Mouse (Mus musculus): ENCODE data around the gene Syne4. TPM values are rescaled to one million over a fixed set of nuclear protein-coding genes. Genes with fewer than 3 reads are reported as not detected.
A peak's percentile ranks its signal among the peaks of the same experiment; 100 is the strongest.

Syne4 gene
- polyA plus RNA-seq (2015; fragmentation: Nextera tagmentation; extraction: Ambion mirVana): 6.1 and 18.8 TPM in 2 replicates

DNA sequence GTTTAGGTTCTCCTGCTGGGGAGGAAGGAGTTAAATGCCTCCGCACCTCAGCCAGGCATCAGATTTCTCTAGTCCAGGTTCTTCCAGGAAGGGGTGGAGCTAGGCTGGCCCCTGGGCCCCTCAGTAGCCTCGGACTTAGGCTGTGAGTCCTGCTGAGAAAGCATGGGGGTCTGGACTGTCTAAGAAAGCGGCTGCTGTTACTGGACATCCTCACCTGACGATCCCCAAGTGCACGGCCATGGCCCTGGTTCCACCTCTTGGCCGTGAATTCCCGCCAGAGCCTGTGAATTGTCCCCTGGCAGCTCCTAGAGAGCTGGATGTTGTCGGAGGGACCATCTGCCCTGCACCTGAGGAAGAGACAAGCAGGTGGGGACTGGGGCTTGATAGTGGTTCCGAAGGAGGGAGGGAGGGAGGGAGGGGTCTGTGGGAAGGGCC, at the start of gene Syne4:
Gene Syne4 (plus strand): TSS at position 87 of the 435 bp plus-strand sequence.
- Histone ChIP-seq H3K4me1 (replicated peaks) (peaks cover 11% of the 10 kb centered on the region), H3K36me3 (no peaks in the 10 kb centered on the region), H3K9me3 (replicated peaks) (no peaks in the 10 kb centered on the region), H3K4me3 (peak within 1 kb of the TSS; percentile 35), H3K27ac (no peak within 1 kb of the TSS), H3K4me2 (peak within 1 kb of the TSS; percentile 52), H3K9ac (peak within 1 kb of the TSS; percentile 26; the same call in 1 of the 2 replicates), H3K27me3 (no peaks in the 10 kb centered on the region)
- WGBS: 5% methylated on average over 9 of the region's 9 CpGs
- no peak for ATAC-seq (replicated peaks; ENCODE audit: insufficient number of reproducible peaks, insufficient read depth, low FRiP score, low read depth)

DNA sequence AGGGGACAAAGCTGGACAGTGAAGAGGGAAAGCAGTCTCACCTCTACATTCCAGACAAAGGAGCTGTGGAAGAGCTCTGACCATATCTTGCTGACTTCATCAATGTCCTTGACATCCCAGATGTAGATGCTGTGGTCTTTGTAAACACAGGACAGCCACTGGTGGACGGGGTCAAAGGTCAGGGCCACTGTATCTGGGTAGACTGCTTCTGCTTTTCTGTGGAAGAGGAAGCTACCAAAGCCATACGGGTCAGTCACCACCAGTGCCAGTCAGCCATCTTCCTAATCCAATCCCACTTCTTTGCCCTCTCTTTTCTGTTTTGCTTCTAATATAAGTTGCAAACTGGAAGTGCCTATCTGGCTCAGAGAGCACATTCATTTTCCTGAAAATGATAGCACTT, 49.6 kb upstream of the Syne4 start:
- Histone ChIP-seq H3K9ac (no peak overlapping the region), H3K4me1 (replicated peaks) (no peaks in the 10 kb centered on the region; the same call in 1 of the 2 replicates), H3K27me3 (no peaks in the 10 kb centered on the region), H3K27ac (no peak overlapping the region), H3K9me3 (replicated peaks) (no peaks in the 10 kb centered on the region), H3K36me3 (peaks cover 9% of the 10 kb centered on the region; the same call in 1 of the 2 replicates), H3K4me2 (no peak overlapping the region), H3K4me3 (no peak overlapping the region)
- ATAC-seq (replicated peaks; ENCODE audit: insufficient number of reproducible peaks, insufficient read depth, low FRiP score, low read depth): no peak
- WGBS: 81% methylated on average over 2 of the region's 2 CpGs

- Histone ChIP-seq H3K9ac (no peak overlapping the region), H3K4me2 (no peak overlapping the region), H3K4me1 (replicated peaks) (no peaks in the 10 kb centered on the region; the same call in 1 of the 2 replicates), H3K36me3 (peaks cover 9% of the 10 kb centered on the region; the same call in 1 of the 2 replicates), H3K4me3 (no peak overlapping the region), H3K9me3 (replicated peaks) (no peaks in the 10 kb centered on the region), H3K27me3 (no peaks in the 10 kb centered on the region), H3K27ac (no peak overlapping the region)
- ATAC-seq (replicated peaks; ENCODE audit: insufficient number of reproducible peaks, insufficient read depth, low FRiP score, low read depth): no peak
- WGBS: 87% methylated on average over 5 of the region's 5 CpGs
Observed at GRCm38 (mm10) chr7:30265531-30265930, 49.1 kb upstream of the Syne4 start.

DNA sequence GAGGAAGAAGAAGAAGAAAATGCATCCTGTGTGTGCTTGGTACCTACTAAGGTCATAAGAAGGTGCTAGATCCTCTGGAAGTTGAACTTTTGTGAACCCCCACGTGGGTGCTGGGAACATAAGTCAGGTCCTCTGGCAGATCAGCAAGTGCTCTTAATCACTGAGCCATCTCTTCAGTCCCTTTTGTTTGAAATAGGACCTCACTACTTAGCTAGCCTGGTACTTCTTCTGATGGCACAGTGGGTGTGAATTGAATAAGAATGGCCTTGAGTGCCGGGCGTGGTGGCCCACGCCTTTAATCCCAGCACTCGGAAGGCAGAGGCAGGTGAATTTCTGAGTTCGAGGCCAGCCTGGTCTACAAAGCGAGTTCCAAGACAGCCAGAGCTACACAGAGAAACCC, 48.7 kb upstream of the Syne4 start:
- peaks cover 9% of the 10 kb centered on the region; the same call in 1 of the 2 replicates for H3K36me3 ChIP-seq
- no peak for ATAC-seq (replicated peaks; ENCODE audit: insufficient number of reproducible peaks, insufficient read depth, low FRiP score, low read depth)

GRCm38 (mm10) chr7:30266780-30267179, 47.8 kb upstream of the Syne4 start:
- Histone ChIP-seq H3K27me3 (no peaks in the 10 kb centered on the region), H3K4me1 (replicated peaks) (no peaks in the 10 kb centered on the region; the same call in 1 of the 2 replicates), H3K4me2 (no peak overlapping the region), H3K27ac (no peak overlapping the region), H3K4me3 (no peak overlapping the region), H3K9ac (no peak overlapping the region), H3K36me3 (peaks cover 16% of the 10 kb centered on the region; the same call in 1 of the 2 replicates), H3K9me3 (replicated peaks) (no peaks in the 10 kb centered on the region)
- 43% methylated on average over 3 of the region's 3 CpGs for WGBS
- no peak for ATAC-seq (replicated peaks; ENCODE audit: insufficient number of reproducible peaks, insufficient read depth, low FRiP score, low read depth)

More for the DNA sequence above, 48.7 kb upstream of the Syne4 start:
- Histone ChIP-seq H3K9ac (no peak overlapping the region), H3K4me3 (no peak overlapping the region), H3K4me1 (replicated peaks) (no peaks in the 10 kb centered on the region; the same call in 1 of the 2 replicates), H3K4me2 (no peak overlapping the region), H3K27ac (no peak overlapping the region), H3K9me3 (replicated peaks) (no peaks in the 10 kb centered on the region), H3K27me3 (no peaks in the 10 kb centered on the region)
- whole genome bisulfite sequencing: 88% methylated on average over 7 of the region's 7 CpGs

DNA sequence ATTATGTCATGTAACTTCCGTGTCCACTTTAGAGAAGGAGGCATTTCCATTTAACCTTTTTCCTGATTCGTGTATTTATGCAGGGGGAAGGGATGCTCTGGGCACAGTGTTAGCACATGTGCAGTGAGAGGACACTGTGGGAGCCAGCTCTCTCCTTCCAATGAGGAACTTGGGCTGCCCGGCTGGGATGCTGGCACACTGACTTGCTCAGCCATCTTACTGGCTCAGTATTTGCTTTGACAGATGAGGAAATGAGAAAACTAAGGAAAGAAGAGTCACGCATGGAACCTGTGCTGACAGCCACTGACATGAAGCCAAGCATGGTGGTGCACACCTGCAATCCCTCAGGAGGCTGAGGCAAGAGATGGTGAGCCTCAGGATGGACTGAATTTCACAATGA, 45.0 kb upstream of the Syne4 start:
- no peak for ATAC-seq (replicated peaks; ENCODE audit: insufficient number of reproducible peaks, insufficient read depth, low FRiP score, low read depth)
- H3K4me3 ChIP-seq: no peak overlapping the region
- H3K27me3 ChIP-seq: no peaks in the 10 kb centered on the region
- H3K9me3 ChIP-seq (replicated peaks): no peaks in the 10 kb centered on the region
- H3K27ac ChIP-seq: no peak overlapping the region
- no peak overlapping the region for H3K9ac ChIP-seq
- H3K4me1 ChIP-seq (replicated peaks): no peaks in the 10 kb centered on the region; the same call in 1 of the 2 replicates
- 83% methylated on average over 4 of the region's 4 CpGs for WGBS
- peaks cover 16% of the 10 kb centered on the region; the same call in 1 of the 2 replicates for H3K36me3 ChIP-seq
- no peak overlapping the region for H3K4me2 ChIP-seq

GRCm38 (mm10) chr7:30274383-30274782, 40.2 kb upstream of the Syne4 start:
- no peak for ATAC-seq (replicated peaks; ENCODE audit: insufficient number of reproducible peaks, insufficient read depth, low FRiP score, low read depth)
- Histone ChIP-seq H3K9ac (no peak overlapping the region), H3K27ac (no peak overlapping the region)

DNA sequence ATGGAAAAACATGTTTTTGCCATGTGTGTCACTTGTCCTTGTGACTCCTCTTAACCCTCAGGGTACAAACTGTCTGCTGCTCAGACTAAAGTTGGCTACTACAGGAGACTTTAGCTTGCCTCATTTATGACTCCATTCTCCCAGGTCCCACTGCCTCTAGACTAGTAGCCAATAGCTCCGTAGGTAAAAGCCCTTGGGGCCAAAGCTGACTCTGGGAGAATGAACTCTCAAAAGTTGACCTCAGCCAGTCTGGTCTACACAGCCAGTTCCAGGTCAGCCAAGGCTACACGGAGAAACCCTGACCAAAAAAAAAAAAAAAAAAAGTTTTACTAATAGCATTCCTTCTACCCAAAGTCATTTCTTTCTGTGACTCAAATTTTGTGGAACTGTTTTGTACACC, 35.7 kb upstream of the Syne4 start:
- Histone ChIP-seq H3K4me3 (0 out of 2 replicates have a peak overlapping the region, but pooled peaks have one; percentile 96), H3K4me1 (replicated peaks) (peaks cover 24% of the 10 kb centered on the region), H3K9ac (no peak overlapping the region), H3K36me3 (no peaks in the 10 kb centered on the region), H3K4me2 (peak overlapping the region; percentile 93; the same call in 1 of the 2 replicates), H3K9me3 (replicated peaks) (no peaks in the 10 kb centered on the region), H3K27me3 (no peaks in the 10 kb centered on the region), H3K27ac (no peak overlapping the region)
- WGBS: 53% methylated on average over 2 of the region's 2 CpGs
- ATAC-seq (replicated peaks; ENCODE audit: insufficient number of reproducible peaks, insufficient read depth, low FRiP score, low read depth): no peak

More at GRCm38 (mm10) chr7:30274383-30274782, 40.2 kb upstream of the Syne4 start:
- H3K4me3 ChIP-seq: no peak overlapping the region
- H3K36me3 ChIP-seq: peaks cover 13% of the 10 kb centered on the region; the same call in 1 of the 2 replicates
- H3K4me2 ChIP-seq: no peak overlapping the region
- H3K27me3 ChIP-seq: no peaks in the 10 kb centered on the region
- WGBS: 67% methylated on average over 6 of the region's 6 CpGs
- peaks cover 12% of the 10 kb centered on the region for H3K4me1 ChIP-seq (replicated peaks)
- H3K9me3 ChIP-seq (replicated peaks): no peaks in the 10 kb centered on the region

DNA sequence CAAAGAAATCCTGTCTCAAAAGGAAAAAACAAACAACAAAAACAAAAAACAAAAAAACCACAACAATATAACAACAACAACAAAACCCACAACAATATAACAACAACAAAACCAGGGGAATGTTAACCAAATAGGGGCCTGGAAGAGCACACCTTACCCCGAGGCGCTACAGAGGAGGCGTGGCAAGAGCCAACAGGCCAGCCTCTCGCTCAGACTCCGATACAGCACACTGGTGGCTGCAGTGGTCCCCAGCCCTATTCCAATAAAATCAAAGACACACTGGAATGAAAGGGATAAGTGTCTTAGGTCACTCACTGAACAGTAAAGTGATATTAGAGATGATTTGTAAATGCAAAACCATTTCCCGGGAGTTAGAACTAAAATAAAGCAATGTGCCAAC, 35.1 kb upstream of the Syne4 start:
- Histone ChIP-seq H3K4me2 (peak overlapping the region; percentile 93), H3K27ac (peak overlapping the region; percentile 99), H3K27me3 (no peaks in the 10 kb centered on the region), H3K9me3 (replicated peaks) (no peaks in the 10 kb centered on the region), H3K4me3 (peak overlapping the region; percentile 96), H3K36me3 (no peaks in the 10 kb centered on the region), H3K9ac (peak overlapping the region; percentile 64; the same call in 1 of the 2 replicates), H3K4me1 (replicated peaks) (peaks cover 24% of the 10 kb centered on the region)
- ATAC-seq (replicated peaks; ENCODE audit: insufficient number of reproducible peaks, insufficient read depth, low FRiP score, low read depth): no peak
- under 1% methylated on average over 6 of the region's 6 CpGs for WGBS

GRCm38 (mm10) chr7:30279951-30280669, 34.5 kb upstream of the Syne4 start, which contains the start of the genes Thap8 and Wdr62:
Gene Thap8, plus strand, starts transcription at chr7:30280094.
Gene Wdr62, minus strand, starts transcription at chr7:30280419.
- Histone ChIP-seq H3K27me3 (no peaks in the 10 kb centered on the region), H3K4me1 (replicated peaks) (peaks cover 21% of the 10 kb centered on the region), H3K36me3 (no peaks in the 10 kb centered on the region), H3K27ac (peak within 1 kb of the TSS; percentile 99), H3K4me3 (peak within 1 kb of the TSS; percentile 96), H3K9me3 (replicated peaks) (no peaks in the 10 kb centered on the region), H3K9ac (peak within 1 kb of the TSS; percentile 64), H3K4me2 (peak within 1 kb of the TSS; percentile 93)
- peak; percentile 94 for ATAC-seq (replicated peaks; ENCODE audit: insufficient number of reproducible peaks, insufficient read depth, low FRiP score, low read depth)
- under 1% methylated on average over 49 of the region's 49 CpGs for WGBS

DNA sequence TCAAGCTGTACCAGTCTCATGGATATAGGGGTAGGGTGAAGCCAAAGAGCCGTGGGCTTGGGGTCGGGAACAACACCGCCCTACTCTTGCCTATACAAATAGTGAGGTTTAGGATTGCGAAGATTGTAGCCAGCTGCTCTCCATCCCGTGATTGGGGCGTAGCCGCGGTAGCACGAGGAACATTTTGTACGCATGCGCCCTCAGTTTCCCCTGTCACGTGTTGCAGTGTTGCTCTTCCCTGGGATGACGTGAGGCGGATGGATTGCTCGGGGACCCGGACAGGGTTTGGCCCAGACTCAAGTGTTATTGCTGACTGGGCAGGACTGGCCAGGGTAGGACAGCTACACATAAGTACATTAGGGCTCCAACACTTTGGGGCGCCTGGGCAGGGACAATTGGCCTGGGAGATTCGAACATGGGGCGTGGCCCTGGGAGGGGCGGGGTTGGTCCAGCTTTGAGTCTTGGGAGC, 33.9 kb upstream of the Syne4 start:
- H3K4me3 ChIP-seq: peak overlapping the region; percentile 96
- H3K4me2 ChIP-seq: peak overlapping the region; percentile 93
- peak overlapping the region; percentile 99 for H3K27ac ChIP-seq
- under 1% methylated on average over 20 of the region's 20 CpGs for WGBS
- H3K27me3 ChIP-seq: no peaks in the 10 kb centered on the region
- peak overlapping the region; percentile 53 for H3K9ac ChIP-seq
- H3K4me1 ChIP-seq (replicated peaks): peaks cover 18% of the 10 kb centered on the region
- H3K9me3 ChIP-seq (replicated peaks): no peaks in the 10 kb centered on the region
- no peaks in the 10 kb centered on the region for H3K36me3 ChIP-seq
- peak; percentile 87 for ATAC-seq (replicated peaks; ENCODE audit: insufficient number of reproducible peaks, insufficient read depth, low FRiP score, low read depth)

Measured in heart, embryonic 15.5 days (tissue).